Mouse (Mus musculus): ENCODE measurements around the gene Lztfl1. TPM values are rescaled to one million over a fixed set of nuclear protein-coding genes. Genes with fewer than 3 reads are reported as not detected.
"Not testable (repeated sequence)": the region's sequence is repeated elsewhere in the genome, so short reads cannot be mapped to it uniquely, and the experiment has no call there.

Gene Lztfl1
- polyA plus RNA-seq, 1 experiment from 2014 or later, result 66.9 TPM

GRCm38 (mm10) chr9:123659986-123660676, 57.4 kb downstream of the Lztfl1 start:
- 85% methylated on average over 16 of the region's 18 CpGs for WGBS
- not testable (repeated sequence) for ATAC-seq (ENCODE audit: low FRiP score, low TSS enrichment); H3K9ac ChIP-seq (ENCODE audit: low read depth, low read length); H3K36me3 ChIP-seq (ENCODE audit: control insufficient read depth, insufficient read depth, low read length); H3K4me2 ChIP-seq (replicated peaks; ENCODE audit: low read depth, low read length); H3K27me3 ChIP-seq (ENCODE audit: control insufficient read depth, insufficient read depth, low read length); H3K4me3 ChIP-seq (ENCODE audit: low read length); H3K9me3 ChIP-seq (ENCODE audit: control insufficient read depth, low read length); H3K27ac ChIP-seq (ENCODE audit: low read depth, low read length); H3K4me1 ChIP-seq (ENCODE audit: control insufficient read depth, insufficient read depth, low read length)

DNA sequence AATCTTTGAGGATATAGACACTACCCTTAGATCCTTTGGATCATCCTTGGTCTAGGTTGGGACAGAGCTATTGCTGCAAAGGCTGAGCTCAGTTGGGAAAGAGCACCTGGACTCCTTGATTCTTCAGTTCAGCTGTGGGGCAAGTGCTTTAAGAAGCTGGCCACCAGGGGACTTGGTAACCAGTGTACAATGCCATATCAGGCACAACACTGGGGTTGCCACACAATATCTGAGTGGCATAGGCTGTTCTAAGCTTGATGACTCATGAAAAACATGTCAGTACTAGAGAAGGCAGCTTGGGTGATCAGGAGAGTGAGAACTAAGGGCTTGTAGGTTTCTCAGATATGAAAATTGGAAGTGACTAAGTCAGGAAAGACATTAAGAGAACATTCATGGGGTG, 58.5 kb downstream of the Lztfl1 start:
- H3K9ac ChIP-seq (ENCODE audit: low read depth, low read length), result no peak overlapping the region
- H3K4me1 ChIP-seq (ENCODE audit: control insufficient read depth, insufficient read depth, low read length), result no peaks in the 10 kb centered on the region
- H3K4me2 ChIP-seq (replicated peaks; ENCODE audit: low read depth, low read length), result no peak overlapping the region
- H3K36me3 ChIP-seq (ENCODE audit: control insufficient read depth, insufficient read depth, low read length), result no peaks in the 10 kb centered on the region
- no peaks in the 10 kb centered on the region for H3K9me3 ChIP-seq (ENCODE audit: control insufficient read depth, low read length)
- no peak overlapping the region for H3K27ac ChIP-seq (ENCODE audit: low read depth, low read length)
- no peak for ATAC-seq (ENCODE audit: low FRiP score, low TSS enrichment)
- H3K27me3 ChIP-seq (ENCODE audit: control insufficient read depth, insufficient read depth, low read length), result no peaks in the 10 kb centered on the region
- H3K4me3 ChIP-seq (ENCODE audit: low read length), result no peak overlapping the region

- Histone ChIP-seq H3K4me1 (ENCODE audit: control insufficient read depth, insufficient read depth, low read length) (no peaks in the 10 kb centered on the region), H3K9me3 (ENCODE audit: control insufficient read depth, low read length) (no peaks in the 10 kb centered on the region), H3K36me3 (ENCODE audit: control insufficient read depth, insufficient read depth, low read length) (no peaks in the 10 kb centered on the region), H3K4me3 (ENCODE audit: low read length) (no peak overlapping the region), H3K9ac (ENCODE audit: low read depth, low read length) (no peak overlapping the region), H3K27me3 (ENCODE audit: control insufficient read depth, insufficient read depth, low read length) (no peaks in the 10 kb centered on the region), H3K4me2 (replicated peaks; ENCODE audit: low read depth, low read length) (no peak overlapping the region), H3K27ac (ENCODE audit: low read depth, low read length) (no peak overlapping the region)
- ATAC-seq (ENCODE audit: low FRiP score, low TSS enrichment), result no peak
- WGBS, result 83% methylated on average over 3 of the region's 3 CpGs
Observed at GRCm38 (mm10) chr9:123657457-123657856, 60.0 kb downstream of the Lztfl1 start.

GRCm38 (mm10) chr9:123651369-123651768, 66.1 kb downstream of the Lztfl1 start:
- H3K4me3 ChIP-seq (ENCODE audit: low read length), result no peak overlapping the region
- H3K36me3 ChIP-seq (ENCODE audit: control insufficient read depth, insufficient read depth, low read length), result no peaks in the 10 kb centered on the region
- WGBS, result 53% methylated on average over 4 of the region's 4 CpGs
- no peaks in the 10 kb centered on the region for H3K27me3 ChIP-seq (ENCODE audit: control insufficient read depth, insufficient read depth, low read length)
- no peak overlapping the region for H3K9ac ChIP-seq (ENCODE audit: low read depth, low read length)
- no peak overlapping the region for H3K27ac ChIP-seq (ENCODE audit: low read depth, low read length)
- no peaks in the 10 kb centered on the region for H3K9me3 ChIP-seq (ENCODE audit: control insufficient read depth, low read length)
- H3K4me1 ChIP-seq (ENCODE audit: control insufficient read depth, insufficient read depth, low read length), result no peaks in the 10 kb centered on the region
- no peak for ATAC-seq (ENCODE audit: low FRiP score, low TSS enrichment)
- no peak overlapping the region for H3K4me2 ChIP-seq (replicated peaks; ENCODE audit: low read depth, low read length)

DNA sequence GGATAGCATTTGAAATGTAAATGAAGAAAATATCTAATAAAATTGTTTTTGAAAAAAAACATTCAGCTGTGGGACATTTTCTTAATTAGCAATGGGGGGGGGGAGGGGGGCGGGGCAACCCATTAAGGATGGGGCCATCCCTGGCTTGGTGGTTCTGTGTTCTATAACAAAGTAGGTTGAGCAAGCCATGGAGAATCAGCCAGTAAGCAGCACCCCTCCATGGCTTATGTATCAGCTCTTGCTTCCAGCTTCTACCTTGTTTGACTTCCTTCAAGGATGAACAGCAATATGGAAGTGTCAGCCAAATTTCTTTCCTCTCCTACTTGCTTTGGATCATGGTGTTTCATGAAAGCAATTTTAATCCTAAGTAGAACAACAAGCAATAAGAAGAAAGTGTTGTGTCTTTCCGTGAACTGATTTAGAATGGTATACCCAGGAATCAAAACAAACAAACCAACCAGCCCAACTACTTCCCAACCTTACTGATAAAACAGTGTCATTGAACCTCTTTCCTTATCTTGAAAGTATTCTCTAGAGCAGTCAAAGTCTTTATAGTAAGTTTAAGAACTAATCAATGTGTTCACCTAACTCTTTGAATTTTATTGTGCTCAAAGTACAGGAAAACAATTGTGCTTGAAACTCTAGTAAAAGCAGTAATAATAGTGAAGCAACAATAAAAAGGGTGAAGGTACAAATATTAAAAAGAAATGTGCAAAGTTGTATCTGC, 67.5 kb downstream of the Lztfl1 start:
- H3K4me3 ChIP-seq (ENCODE audit: low read length), result no peak overlapping the region
- no peaks in the 10 kb centered on the region for H3K4me1 ChIP-seq (ENCODE audit: control insufficient read depth, insufficient read depth, low read length)
- ATAC-seq (ENCODE audit: low FRiP score, low TSS enrichment), result no peak
- H3K4me2 ChIP-seq (replicated peaks; ENCODE audit: low read depth, low read length), result no peak overlapping the region
- no peaks in the 10 kb centered on the region for H3K27me3 ChIP-seq (ENCODE audit: control insufficient read depth, insufficient read depth, low read length)
- no peaks in the 10 kb centered on the region for H3K9me3 ChIP-seq (ENCODE audit: control insufficient read depth, low read length)
- no peak overlapping the region for H3K27ac ChIP-seq (ENCODE audit: low read depth, low read length)
- H3K36me3 ChIP-seq (ENCODE audit: control insufficient read depth, insufficient read depth, low read length), result no peaks in the 10 kb centered on the region
- 85% methylated on average over 2 of the region's 2 CpGs for WGBS
- no peak overlapping the region for H3K9ac ChIP-seq (ENCODE audit: low read depth, low read length)

Other genes starting within 250 kb of the Lztfl1 start
- 36.7 and 55.9 TPM in 2 replicates for gene Limd1, start 239.0 kb downstream of the Lztfl1 start, polyA plus RNA-seq (2014; fragmentation: Nextera tagmentation; extraction: Ambion mirVana)
- 37.5 and 56.3 TPM in 2 replicates for gene Sacm1l, start 187.9 kb downstream of the Lztfl1 start, polyA plus RNA-seq (2014; fragmentation: Nextera tagmentation; extraction: Ambion mirVana)
- gene Slc6a20b, start 85.1 kb downstream of the Lztfl1 start, polyA plus RNA-seq (2014; fragmentation: Nextera tagmentation; extraction: Ambion mirVana), result 0.32 and 0.41 TPM in 2 replicates
- gene Ccr9, start 39.3 kb downstream of the Lztfl1 start, polyA plus RNA-seq (2014; fragmentation: Nextera tagmentation; extraction: Ambion mirVana), result 0.18 and 0.23 TPM in 2 replicates
- 0.10 and 0.88 TPM in 2 replicates for gene Slc6a20a, start 38.8 kb downstream of the Lztfl1 start, polyA plus RNA-seq (2014; fragmentation: Nextera tagmentation; extraction: Ambion mirVana)
- 0.17 and 0.22 TPM in 2 replicates for gene Cxcr6, start 88.8 kb upstream of the Lztfl1 start, polyA plus RNA-seq (2014; fragmentation: Nextera tagmentation; extraction: Ambion mirVana)
- 10.6 and 13.2 TPM in 2 replicates for gene Fyco1, start 134.2 kb upstream of the Lztfl1 start, polyA plus RNA-seq (2014; fragmentation: Nextera tagmentation; extraction: Ambion mirVana)
- not detected in 2 replicates for gene Xcr1, start 144.3 kb upstream of the Lztfl1 start, polyA plus RNA-seq (2014; fragmentation: Nextera tagmentation; extraction: Ambion mirVana)

All from kidney, embryonic 14.5 days (tissue).